Mouse (Mus musculus) gastrocnemius, adult 18-20 months (tissue): ENCODE results near the gene Smarca2. TPM values are rescaled to one million over a fixed set of nuclear protein-coding genes. Genes with fewer than 3 reads are reported as not detected.
"Not testable (repeated sequence)": the region's sequence is repeated elsewhere in the genome, so short reads cannot be mapped to it uniquely, and the experiment has no call there.

Source experiments
- DNase-seq: peaks from one replicate; pipeline ENCODE4 v3.0.0; 2021; ENCODE audit warnings: low spot score
- total RNA-seq, 2 experiments: library from RNA; stranded (reverse); gene quantifications; 2 replicates each; pipeline ENCODE4 v1.2.3; 2021

Smarca2 gene
- total RNA-seq, 2 experiments from 2014 or later: 56.2 to 71.8 TPM

DNA sequence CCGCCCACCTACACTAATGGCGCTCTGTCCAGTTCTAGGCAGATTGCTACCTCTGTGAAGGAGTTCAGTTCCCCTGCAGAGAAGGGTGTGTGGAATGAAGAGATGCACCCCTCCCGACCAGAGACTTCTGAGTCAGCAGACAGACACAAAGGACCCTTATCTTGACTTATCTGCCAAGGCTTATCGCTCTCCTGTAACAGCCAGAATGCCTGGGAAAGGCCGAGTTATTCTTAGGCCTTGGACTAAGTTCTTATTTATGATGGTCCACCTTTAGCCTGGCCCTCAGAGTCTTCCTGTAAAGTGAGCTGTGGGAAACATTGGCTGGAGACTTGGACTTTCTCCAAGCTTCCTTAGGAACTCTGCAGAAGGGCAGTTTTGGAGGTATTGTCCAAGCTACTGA lies 8.8 kb downstream of the Smarca2 start:
- peak; percentile 28 for DNase-seq

DNA sequence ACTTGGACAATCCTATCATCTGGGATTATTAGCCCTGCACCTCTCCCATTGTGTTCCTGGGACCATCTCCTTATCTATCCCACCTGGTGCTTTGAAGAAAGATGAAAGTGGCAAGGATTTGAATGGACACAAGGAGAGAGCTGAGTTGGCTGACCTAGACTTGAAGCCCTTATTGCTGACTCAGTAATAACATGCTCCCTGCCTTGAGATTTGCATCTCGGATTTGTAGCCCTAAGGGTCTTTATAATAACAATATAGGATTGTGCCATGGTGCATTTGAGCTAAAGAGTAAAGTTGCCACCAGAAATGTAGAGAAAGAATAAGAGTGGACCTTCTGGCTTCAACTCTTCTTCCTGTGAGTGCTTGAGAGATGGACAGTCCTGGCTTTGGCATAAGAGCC lies 11.4 kb downstream of the Smarca2 start:
- no peak for DNase-seq

- no peak for DNase-seq
Observed at GRCm38 (mm10) chr19:26617287-26617686, 12.4 kb downstream of the Smarca2 start.

- DNase-seq: peak; percentile 32
Observed at GRCm38 (mm10) chr19:26630712-26631235, 25.9 kb downstream of the Smarca2 start.

GRCm38 (mm10) chr19:26632228-26632627 lies 27.4 kb downstream of the Smarca2 start:
- DNase-seq: no peak

DNA sequence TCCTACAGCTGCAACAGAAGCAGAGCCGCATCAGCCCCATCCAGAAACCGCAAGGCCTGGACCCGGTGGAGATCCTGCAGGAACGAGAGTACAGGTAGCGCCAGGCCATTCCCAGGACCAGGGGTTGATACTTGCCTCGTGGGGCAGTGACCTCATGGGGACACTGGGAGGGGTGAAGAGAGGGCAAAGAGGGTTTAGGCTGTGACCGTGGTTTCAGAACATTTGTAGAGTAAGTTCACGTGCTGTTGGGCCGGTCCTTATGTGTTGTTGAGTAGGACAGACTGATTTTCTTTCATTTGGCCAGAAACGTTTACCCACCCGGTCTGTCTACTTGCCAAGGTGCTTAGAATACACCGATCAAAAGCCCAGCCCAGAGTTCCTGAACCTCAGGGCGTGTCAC lies 35.7 kb downstream of the Smarca2 start:
- no peak for DNase-seq

GRCm38 (mm10) chr19:26641269-26641668 lies 36.4 kb downstream of the Smarca2 start:
- DNase-seq: no peak

DNA sequence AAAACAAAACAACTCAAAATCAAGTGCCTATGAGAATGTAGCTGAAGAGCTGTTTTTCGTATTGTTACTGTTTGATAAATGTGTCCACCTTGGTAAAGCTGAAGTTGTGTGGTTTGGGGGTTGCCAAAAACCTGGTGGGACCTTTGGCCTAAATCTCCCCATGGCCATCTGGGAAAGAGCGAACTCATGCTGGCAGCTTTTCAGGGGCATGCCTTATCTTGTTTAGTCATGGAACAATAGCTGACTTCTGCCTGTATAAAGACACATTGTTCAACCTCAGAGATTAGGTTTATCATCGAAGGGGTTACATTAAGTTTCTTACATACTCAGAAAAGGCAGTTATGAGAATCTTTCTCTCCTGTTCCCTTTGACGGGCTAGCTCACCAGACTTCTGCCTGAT lies 38.2 kb downstream of the Smarca2 start:
- DNase-seq: no peak

GRCm38 (mm10) chr19:26643936-26644335 lies 39.1 kb downstream of the Smarca2 start:
- DNase-seq: no peak

GRCm38 (mm10) chr19:26645016-26645415 lies 40.2 kb downstream of the Smarca2 start:
- no peak for DNase-seq

DNA sequence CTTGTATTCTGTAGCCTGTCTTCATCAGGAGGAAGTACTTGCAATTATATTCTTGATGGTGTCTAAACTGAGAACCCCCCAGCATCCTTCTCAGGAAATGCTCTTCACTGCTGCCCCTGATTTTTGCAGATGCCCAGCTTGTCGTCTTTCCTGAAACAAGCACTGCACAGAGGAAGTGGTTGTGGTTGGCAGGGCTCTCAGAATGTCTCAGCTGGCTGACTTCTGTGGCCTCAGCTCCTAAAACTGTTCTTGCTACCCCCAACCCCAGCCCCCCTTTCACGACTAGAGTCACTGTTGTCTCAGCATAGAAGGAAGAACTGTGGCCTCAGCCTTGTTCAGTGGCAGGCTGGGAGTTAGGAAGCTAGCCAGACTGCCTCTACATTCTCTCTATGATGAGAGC lies 41.3 kb downstream of the Smarca2 start:
- no peak for DNase-seq

DNA sequence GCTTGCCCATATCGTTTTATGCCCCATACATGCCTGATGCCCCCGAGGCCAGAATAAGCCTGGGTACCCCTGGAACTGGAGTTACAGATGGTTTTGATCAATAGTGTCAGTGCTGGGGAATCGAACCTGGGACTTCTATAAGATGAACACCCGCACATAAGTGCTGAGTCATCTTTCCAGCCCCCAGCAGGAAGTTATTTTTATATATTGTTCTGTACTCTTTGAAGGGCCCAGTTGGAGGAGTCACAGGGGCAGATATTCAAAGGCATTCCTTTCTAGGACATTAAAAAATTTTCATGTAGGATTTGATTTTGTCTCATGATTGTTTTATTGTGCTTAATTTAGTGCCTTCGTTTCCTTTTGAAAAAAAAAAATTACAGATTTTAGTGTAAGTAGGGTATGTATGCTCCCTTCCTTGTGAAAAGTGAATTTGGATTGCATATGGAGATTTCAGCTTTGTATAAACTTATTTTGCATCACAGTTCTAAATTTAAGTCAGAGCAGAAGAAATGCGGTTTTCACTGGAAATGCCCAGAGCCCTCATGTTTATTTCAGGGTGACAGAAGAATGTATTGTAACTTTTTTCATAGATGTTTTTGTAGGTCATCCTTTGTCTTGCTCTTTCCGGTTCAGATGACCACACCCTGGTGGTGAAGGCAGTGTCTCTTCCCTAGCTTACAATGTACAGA lies 45.9 kb downstream of the Smarca2 start:
- no peak for DNase-seq

DNA sequence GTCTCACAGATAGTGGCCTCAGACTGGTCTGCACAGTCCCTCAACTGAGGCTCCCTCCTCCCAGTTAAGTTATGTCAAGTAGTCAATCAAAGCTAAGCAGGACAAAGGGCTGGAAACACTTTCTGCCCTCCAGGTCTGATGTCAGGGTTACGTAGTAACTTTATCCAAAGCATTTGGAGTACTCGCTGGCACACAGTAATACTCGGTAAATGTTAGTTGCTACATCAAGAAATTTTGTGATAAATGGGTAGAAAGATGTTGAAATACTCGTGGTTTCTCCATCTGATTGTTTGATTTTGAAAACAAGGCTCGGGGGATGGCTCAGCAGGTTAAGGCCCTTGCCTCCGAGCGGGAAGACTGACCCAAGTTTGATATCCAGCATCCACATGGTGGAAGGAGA lies 53.5 kb downstream of the Smarca2 start:
- no peak for DNase-seq

DNA sequence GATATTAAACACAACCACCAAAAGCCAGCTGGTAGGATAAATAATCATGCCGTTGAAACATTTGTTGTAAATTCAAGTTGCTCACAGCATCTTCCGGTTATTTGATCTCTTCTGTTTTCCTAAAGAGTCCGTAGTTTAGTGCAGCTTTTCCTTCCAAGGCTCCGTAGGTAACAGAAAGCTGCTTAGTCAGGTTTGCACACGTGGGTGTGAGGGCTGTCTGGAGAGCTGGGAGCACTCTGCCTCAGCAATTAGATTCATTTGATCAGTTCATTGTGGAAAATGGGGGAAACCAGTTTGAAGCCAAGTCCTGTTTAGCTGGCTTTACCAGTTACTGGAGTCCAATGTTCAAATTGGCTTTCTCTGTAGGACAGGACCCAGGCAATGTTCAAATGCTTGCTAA lies 55.1 kb downstream of the Smarca2 start:
- DNase-seq: no peak

DNA sequence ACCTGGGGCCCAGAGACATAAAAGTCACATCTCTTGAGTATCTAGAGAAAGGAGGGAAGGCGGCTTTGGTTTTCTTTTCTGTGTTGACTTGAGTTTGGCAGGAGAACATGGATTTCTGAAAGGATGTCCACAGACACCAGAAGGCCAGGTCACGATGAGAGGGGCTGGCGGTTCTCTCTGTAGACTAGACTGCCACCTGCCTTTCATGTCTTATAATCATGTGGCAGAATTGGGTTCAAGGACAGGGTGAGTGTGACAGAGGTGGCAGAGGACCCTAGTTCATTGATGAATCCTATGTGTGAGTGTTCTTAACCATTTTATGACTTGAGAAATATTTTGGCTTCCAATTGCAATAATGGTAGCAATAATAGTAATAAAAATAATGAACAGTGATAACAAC lies 56.3 kb downstream of the Smarca2 start:
- DNase-seq: no peak

GRCm38 (mm10) chr19:26666303-26666702 lies 61.5 kb downstream of the Smarca2 start:
- DNase-seq: no peak

DNA sequence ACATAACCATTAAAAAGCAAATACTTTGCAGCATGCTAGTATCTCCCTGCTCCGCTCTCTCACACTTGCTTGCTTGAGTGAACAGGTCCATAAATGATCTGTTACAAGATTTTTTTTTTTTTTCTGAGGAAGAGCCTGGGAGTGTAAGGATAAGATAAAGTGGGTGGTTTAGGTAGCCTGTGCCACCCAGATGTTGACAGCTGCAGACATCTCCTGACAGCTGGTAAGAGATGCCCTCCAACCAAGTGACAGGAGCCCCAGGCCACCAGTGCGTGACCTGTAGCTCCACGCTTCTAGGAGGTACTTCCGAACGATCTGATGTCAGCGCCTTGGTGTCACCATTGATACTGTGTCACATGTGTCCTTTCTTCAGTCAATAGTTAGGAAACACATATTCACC lies 65.2 kb downstream of the Smarca2 start:
- DNase-seq: no peak

DNA sequence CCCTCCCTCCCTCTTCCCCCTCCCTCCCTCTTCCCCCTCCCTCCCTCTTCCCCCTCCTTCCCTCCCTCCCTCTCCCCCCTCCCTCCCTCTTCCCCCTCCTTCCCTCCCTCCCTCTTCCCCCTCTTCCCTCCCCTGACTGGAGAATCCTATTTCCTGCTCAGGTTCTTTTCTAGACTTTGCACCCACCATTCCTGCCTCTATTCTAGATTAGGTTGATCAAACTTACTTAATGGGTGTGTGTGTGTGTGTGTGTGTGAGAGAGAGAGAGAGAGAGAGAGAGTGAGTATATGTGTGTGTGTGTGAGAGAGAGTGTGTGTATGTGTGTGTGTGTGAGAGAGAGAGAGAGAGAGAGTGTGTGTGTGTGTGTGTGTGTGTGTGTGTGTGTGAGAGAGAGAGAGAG lies 66.6 kb downstream of the Smarca2 start:
- DNase-seq: not testable (repeated sequence)

- DNase-seq: no peak
Observed at GRCm38 (mm10) chr19:26675917-26676316, 71.1 kb downstream of the Smarca2 start.

DNA sequence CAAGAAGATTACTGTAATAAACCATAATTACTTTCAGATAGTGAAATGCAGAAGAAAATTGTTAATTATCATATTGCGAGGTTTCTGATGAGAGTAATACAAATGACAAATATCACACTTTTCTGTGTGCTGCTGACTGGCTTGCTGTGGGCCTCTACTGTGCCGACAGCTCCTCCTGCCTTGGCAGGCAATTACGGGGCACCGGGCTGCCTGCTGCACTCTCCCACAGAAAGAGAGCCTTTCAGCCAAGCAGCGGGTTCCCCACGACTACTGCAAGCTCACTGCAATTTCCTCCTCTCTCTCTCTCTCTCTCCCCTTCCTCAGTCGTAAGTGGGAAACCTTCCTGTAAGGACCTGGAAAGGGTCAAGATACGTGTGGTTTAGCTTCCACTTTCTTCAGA lies 73.7 kb downstream of the Smarca2 start:
- no peak for DNase-seq

GRCm38 (mm10) chr19:26679674-26680073 lies 74.8 kb downstream of the Smarca2 start:
- no peak for DNase-seq

DNA sequence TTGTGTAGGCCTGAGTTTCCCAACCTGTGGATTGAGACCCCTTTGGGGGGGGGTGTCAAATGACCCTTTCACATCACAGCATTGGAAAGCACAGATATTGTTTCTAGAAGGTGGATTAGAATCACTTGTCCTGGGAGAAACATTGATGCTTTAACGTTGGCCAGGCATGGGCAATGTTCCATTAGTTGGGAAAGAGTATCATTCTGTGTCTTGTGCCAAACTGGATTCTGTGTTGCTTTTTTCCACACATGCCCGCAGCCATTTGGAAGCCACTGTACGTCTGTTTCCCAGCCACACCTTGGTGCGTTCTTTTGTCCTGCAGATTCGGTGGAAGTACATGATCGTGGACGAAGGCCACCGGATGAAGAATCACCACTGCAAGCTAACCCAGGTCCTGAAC lies 76.7 kb downstream of the Smarca2 start:
- DNase-seq: no peak

DNA sequence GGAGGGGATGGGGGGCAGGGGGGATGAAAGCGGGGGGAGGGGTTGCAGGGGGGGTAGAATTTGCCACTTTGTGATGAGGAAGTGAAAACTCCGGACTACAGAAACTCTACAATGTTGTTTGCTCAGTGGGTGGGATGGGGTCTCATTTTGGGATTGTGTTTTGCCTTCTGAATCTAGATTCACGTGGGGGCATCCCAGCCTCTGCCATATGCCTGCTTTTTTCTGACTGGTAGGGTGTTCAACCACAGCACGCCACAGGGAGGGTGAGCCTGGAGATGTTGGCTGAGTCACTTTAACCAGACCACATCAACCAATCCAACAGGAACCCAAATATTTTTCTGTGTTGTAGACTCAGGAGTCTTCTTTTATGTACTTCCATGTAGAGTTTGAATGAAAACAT lies 77.3 kb downstream of the Smarca2 start:
- DNase-seq: no peak

DNA sequence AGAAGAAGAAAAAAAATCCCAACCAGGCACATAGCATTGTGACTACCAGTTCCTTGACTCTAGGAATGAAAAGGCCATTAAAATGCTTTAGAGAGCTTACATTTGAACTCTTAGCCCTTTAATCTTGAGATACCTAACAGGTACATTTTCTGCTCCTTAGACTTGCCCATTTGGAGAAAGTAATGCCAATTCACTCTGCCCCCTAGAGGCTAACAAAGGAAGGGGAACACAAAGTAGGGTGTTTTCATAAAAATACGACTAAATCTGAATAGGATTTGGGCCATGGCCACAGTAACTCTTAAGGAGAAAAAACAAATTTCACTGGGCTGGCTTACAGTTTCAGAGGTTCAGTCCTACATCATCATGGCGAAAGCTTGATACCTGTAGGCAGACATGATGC lies 77.9 kb downstream of the Smarca2 start:
- no peak for DNase-seq
